Mouse (Mus musculus) embryonic fibroblast, embryonic 13.5 days (primary cell): ENCODE results near the gene Bicral.

Experiments used
- CTCF ChIP-seq: IDR thresholded peaks from 2 replicates; pipeline ENCODE4 v1.5.1; 2011; ENCODE audit warnings: mild to moderate bottlenecking, control low read depth, low read length, moderate library complexity, borderline replicate concordance; ENCODE audit not compliant: insufficient read depth
- POLR2A ChIP-seq: IDR thresholded peaks from 2 replicates; pipeline ENCODE4 v1.6.1; 2011; ENCODE audit warnings: low read depth, mild to moderate bottlenecking, control low read depth, low read length, moderate library complexity

- TF ChIP-seq CTCF (no peak), POLR2A (peak; percentile 95)
Observed at GRCm38 (mm10) chr17:46772404-46773277, 85.6 kb downstream of the Bicral start, which contains the start of gene 2310039H08Rik.
